Mouse (Mus musculus): ENCODE results near the gene Bcar3. TPM values are rescaled to one million over a fixed set of nuclear protein-coding genes. Genes with fewer than 3 reads are reported as not detected.

Gene Bcar3
- total RNA-seq, 2 experiments from 2014 or later: 13.2 to 18.8 TPM

DNA sequence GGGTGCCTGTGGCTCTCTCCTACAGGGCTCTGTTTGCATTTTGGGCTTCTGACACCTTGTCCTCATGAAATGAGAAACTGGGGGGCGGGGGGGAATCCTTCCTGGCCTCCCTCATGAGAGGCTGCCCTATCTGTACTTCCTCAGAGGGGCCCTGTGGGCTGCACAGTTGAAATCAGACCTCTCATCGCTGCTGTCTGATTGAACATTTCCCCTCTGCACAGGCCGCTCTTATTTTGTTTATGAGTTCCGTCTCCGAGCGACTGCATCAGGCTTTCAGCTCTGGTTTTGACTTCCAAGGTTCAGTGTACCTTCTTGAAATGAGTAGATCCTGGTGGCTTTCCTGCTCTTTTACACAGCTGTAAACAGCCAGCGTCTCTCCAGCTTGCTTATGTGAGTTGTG lies 40.4 kb downstream of the Bcar3 start:
- no peak for DNase-seq (ENCODE audit: low spot score in 2 of 2)

GRCm38 (mm10) chr3:122336030-122336429 lies 42.1 kb downstream of the Bcar3 start:
- no peak for DNase-seq (ENCODE audit: low spot score in 2 of 2)

- no peak for DNase-seq (ENCODE audit: low spot score in 2 of 2)
Observed at GRCm38 (mm10) chr3:122337992-122338391, 44.1 kb downstream of the Bcar3 start.

- no peak for DNase-seq (ENCODE audit: low spot score in 2 of 2)
Observed at GRCm38 (mm10) chr3:122338897-122339296, 45.0 kb downstream of the Bcar3 start.

DNA sequence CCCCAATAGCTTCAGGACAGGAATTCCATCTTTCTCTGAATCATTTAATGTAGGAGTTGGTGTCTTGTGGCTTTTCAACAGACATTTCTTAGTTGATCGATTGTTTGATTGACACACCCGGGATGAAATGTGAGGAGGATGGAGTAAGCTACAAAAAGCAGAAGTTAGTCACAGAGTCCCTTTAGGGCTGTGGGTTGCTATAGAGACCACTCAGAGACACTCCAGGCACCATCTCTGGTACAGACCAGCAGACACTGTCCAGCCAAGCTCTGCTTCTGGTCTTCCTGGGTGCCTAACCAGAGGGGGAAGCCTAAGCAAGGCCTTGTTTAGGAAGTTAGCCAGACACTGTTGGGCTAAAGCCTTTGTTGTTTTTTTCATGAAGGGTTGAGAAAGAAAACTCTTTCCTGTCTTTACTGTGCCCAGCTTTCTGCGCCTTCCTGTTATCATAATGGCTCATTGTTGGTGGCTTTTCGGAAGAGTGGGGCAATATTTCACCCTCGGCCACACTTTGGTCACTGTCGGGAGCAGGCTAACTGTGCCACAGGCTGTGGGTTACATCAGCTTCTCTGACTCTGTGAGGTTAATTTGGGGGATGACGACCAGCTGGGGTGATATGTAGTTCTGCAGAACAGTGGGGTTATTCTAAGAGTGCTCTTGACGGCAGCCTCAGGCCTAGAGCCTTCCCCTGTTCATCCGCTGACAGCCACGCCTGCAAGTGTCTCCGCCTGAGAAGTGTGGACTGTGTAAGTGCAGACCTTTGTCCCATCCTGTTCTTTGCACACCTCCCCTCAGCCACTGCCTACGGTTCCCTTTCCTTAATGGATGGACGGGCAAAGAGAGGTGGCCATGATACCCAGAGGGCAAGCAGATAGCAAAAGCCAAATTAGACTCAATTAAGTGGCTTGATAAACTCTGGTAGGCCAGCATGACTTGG lies 46.5 kb downstream of the Bcar3 start:
- DNase-seq (ENCODE audit: low spot score in 2 of 2): no peak

DNA sequence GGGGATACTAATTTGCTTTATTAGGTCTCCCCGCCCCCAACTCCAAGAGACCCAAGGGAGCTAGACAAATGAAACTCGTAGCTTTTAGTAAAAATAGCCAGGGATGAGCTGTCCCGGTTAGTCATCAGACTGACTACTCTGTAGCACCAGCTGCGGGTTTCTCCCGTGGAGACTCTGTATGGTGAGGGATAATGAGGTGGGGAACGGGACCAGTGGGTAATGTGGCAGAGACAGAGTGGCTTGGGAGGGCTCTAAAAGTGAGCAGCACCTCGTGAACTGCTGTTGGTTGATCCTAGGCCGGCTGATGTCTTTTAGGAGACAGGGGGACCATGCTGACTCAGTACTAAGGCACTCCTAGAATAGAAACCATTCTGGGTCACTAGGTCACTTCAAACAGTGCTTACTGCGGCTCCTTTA lies 49.5 kb downstream of the Bcar3 start:
- DNase-seq (ENCODE audit: low spot score in 2 of 2): peak in 1 of 2 experiments; percentile 8

DNA sequence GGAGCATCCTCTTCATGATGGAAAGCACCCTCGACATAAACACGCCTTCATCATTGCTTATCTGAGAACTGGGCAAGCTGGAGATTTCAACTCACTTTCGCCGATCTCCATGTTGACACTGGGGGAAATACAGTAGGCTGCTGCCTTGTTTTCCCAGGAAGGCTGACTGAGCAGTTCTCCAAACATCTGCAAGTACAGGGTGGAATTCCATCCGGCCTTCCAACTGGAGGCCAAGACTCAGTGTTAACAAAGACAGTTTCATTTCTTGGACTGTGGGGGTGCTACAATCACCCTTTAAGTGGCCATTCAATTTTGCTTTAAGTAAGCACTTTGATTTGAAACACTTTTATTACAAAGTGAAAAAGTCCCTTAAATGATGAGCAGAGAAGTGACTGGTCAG lies 50.4 kb downstream of the Bcar3 start:
- no peak for DNase-seq (ENCODE audit: low spot score in 2 of 2)

DNA sequence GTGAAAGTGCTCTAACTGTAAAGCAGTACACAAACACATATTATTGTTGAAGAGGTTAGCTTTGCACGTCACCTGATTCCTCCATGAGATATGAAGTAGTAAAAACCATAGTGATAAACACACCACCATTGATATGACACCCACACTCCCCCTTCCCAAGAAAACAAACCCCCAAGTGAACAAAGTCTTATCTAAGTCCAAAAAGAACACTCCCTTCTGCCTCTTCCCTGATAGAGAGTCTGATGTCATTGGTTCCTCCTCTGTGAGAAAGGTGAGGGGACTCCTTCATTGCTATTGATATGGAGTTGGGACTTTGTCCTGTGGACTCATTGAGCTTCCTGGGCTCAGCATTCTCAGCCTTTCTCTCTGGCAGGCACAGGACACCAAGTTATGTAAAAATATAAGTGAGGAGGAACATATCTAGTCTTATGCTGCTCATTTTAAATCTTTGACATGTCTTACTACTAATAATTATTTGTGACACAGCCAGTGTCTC lies 52.1 kb downstream of the Bcar3 start:
- no peak for DNase-seq (ENCODE audit: low spot score in 2 of 2)

- DNase-seq (ENCODE audit: low spot score in 2 of 2): no peak
Observed at GRCm38 (mm10) chr3:122346600-122346999, 52.7 kb downstream of the Bcar3 start.

DNA sequence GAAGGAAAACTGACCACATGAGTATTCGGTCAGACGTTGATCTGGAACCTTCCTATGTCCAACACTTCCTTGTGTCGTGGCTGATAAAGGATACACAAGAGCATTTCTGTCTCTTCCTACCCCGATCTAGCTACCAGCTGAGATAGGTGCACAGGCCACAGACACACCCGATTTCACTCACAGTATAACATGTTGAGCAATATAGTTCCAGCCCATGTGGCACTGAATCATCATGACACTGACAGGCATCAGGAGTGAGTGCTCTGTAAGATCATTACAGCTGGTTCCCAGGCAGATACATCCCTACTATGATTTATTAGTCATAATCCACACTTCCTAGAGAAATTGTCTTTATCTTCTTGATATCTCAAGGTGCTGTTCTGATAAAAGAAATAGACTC lies 54.7 kb downstream of the Bcar3 start:
- no peak for DNase-seq (ENCODE audit: low spot score in 2 of 2)

DNA sequence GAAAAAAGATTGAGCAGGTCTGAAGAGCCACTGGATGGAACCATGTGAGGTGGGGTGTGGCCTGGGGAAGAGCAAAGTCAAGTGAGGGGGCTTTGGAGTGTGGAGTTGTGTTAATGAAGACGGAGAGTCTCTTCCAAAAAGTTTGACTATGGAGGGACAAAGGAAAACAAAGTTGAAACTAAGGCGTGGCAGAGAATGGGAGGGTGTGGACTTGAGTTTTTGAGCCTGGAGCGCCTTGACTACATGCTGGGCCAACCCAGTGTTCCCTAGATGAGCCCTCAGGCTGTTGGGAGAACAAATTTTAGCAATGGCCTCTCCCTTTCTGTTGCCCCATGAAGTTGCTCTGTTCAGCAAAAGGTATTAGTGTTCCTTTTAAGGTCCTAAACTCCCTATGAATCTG lies 58.9 kb downstream of the Bcar3 start:
- no peak for DNase-seq (ENCODE audit: low spot score in 2 of 2)

GRCm38 (mm10) chr3:122359426-122359825 lies 65.5 kb downstream of the Bcar3 start:
- DNase-seq (ENCODE audit: low spot score in 2 of 2): no peak

GRCm38 (mm10) chr3:122359954-122360353 lies 66.0 kb downstream of the Bcar3 start:
- DNase-seq (ENCODE audit: low spot score in 2 of 2): no peak

GRCm38 (mm10) chr3:122360721-122361138 lies 66.8 kb downstream of the Bcar3 start:
- no peak for DNase-seq (ENCODE audit: low spot score in 2 of 2)

GRCm38 (mm10) chr3:122362719-122363118 lies 68.8 kb downstream of the Bcar3 start:
- DNase-seq (ENCODE audit: low spot score in 2 of 2): no peak

DNA sequence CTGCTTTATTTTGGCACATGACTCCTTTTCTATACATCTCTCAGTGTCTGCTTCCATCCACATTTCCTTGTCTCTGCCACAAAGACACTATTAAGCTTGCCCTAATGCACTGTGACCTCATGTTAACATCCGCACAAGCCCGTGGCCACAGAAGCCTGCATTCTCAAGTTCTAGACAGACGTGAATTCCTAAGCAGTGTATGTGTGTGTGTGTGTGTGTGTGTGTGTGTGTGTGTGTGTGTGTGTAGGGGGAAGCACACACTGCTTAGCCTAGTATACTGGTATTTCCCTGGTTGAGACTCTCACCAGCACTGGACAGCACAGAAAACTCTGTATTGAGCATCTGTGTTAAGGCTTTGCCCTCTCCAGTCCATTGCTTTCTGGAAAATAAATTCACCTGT lies 70.6 kb downstream of the Bcar3 start:
- no peak for DNase-seq (ENCODE audit: low spot score in 2 of 2)

DNA sequence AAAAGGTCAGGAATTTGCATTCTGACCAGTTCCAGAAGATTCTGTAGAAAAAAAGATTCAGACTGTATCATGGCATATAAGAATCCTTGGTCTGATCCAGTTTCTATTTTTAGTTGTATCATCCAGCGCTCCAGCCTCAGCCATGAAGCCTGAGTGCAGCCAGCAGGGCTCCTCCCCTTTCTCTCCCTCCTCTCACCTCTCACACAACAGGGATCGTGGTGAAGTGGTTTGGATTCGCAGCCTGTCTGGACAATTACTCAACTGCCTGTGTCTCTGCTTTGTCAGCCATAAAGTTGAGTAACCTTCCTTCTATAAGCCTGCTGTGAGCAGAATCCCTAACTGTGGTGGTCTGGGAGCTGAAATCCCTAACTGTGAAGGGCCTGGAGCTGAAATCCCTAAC lies 71.4 kb downstream of the Bcar3 start:
- DNase-seq (ENCODE audit: low spot score in 2 of 2): no peak

- DNase-seq (ENCODE audit: low spot score in 2 of 2): no peak
Observed at GRCm38 (mm10) chr3:122371646-122372341, 77.9 kb downstream of the Bcar3 start.

GRCm38 (mm10) chr3:122372617-122373016 lies 78.7 kb downstream of the Bcar3 start:
- DNase-seq (ENCODE audit: low spot score in 2 of 2): no peak

- no peak for DNase-seq (ENCODE audit: low spot score in 2 of 2)
Observed at GRCm38 (mm10) chr3:122376011-122376410, 82.1 kb downstream of the Bcar3 start.

DNA sequence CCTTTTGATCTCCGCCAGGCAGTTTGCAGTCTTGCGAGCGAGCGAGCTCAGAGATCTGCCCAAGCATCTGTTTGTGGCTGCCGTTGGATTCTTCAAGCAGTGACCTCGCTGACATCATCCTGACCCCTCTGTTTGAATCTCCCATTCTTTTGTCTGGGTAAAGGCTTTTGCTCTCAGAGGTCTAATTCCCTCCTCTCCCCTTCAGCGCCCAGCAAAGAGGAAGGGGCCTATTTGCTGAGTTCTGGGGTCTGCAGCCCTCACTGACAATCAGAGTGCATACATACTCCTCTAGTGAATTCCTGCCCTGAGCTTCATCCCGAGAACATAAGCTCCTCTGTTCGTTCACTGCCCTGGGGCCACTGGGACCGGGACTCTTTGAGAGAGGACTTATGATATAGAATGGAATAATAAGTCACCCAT lies 82.5 kb downstream of the Bcar3 start:
- DNase-seq (ENCODE audit: low spot score in 2 of 2): no peak

GRCm38 (mm10) chr3:122376841-122377464 lies 83.0 kb downstream of the Bcar3 start:
- no peak for DNase-seq (ENCODE audit: low spot score in 2 of 2)
